Mouse (Mus musculus) bone marrow, adult 2 months (tissue): Measurements from ENCODE around the gene Sos1.

Source experiments
- CTCF ChIP-seq: fragments of 200-500 bp; IDR thresholded peaks from 2 replicates; pipeline ENCODE4 v1.5.1; 2011; ENCODE audit warnings: low read length, control low read depth; ENCODE audit not compliant: control insufficient read depth, insufficient read depth
- POLR2A ChIP-seq: fragments of 200-500 bp; IDR thresholded peaks from 2 replicates; pipeline ENCODE4 v1.6.1; 2011; ENCODE audit warnings: low read depth, mild to moderate bottlenecking, control low read depth, low read length, borderline replicate concordance; ENCODE audit not compliant: control insufficient read depth

GRCm38 (mm10) chr17:80476496-80476895 is 3.8 kb downstream of the Sos1 start:
- TF ChIP-seq CTCF (no peak), POLR2A (no peak)
